Mouse (Mus musculus) right cerebral cortex, postnatal 10 days (tissue): Measurements from ENCODE around the gene Ntng1.
"Not testable (repeated sequence)": the region's sequence is repeated elsewhere in the genome, so short reads cannot be mapped to it uniquely, and the experiment has no call there.

Source experiments
- DNase-seq, 2 experiments: peaks; one replicate each; pipeline ENCODE4 v3.0.0; 2021; ENCODE audit warnings: low spot score in 2 of 2

The Ntng1 gene

DNA sequence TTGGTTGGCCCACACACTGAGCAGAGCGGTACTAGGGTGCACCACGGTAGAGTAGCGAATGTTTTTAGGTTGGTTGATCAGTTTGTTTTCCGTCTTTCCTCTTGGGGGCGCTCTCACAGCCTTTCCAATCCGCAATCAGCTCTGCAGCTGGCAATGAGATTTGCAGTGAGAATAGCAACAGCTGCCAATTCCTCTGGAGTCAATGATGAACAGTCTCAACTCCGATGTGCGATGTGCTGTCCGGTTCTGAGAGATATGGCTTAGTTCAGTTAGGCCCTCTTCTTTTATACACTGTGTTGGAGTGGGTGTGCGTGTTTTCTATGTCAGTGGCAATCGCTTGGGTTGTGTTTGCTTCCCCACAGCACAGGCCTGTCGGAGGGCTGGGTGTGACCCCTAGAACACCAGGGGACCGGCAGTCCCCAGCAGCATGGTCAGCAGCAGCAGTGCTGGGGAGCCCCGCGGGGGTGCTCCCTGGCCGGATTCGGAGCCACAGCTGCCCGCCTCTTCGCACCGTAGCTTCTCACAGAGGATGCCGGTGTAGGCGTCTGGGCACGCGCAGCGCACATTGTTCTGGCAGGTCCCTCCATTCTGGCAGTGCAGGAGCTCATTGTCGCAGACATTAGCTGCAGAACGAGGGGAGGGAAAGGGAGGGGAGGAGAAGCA, 361.4 kb downstream of the Ntng1 start:
- DNase-seq: peak; percentile 81 to 82

GRCm38 (mm10) chr3:109781917-109782288, 361.9 kb downstream of the Ntng1 start:
- DNase-seq: no peak

- DNase-seq: no peak
Measured at GRCm38 (mm10) chr3:109775200-109775599, 368.6 kb downstream of the Ntng1 start.

- DNase-seq: no peak
Measured at GRCm38 (mm10) chr3:109772120-109772519, 371.7 kb downstream of the Ntng1 start.

- no peak for DNase-seq
Measured at GRCm38 (mm10) chr3:109766939-109767338, 376.9 kb downstream of the Ntng1 start.

DNA sequence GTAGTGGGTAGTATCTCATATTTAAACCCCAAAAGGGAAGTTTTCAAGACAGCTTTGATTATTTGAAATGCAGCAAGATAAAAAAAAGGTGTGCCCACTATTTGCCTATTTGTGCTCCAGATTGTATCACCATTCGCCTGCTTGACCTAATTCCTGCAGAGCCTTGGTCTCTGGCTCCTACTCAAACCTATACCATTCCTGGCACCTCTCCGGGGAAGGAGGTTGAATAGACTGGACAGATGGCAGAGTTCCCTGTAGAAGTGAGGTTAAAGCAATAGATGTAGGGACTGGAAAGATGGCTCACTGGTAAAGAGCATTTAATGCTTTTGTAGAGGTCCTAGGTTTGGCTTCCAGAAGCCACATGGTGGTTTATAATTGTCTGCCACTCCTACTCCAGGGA, 378.2 kb downstream of the Ntng1 start:
- no peak for DNase-seq

GRCm38 (mm10) chr3:109765141-109765540, 378.7 kb downstream of the Ntng1 start:
- DNase-seq: no peak

DNA sequence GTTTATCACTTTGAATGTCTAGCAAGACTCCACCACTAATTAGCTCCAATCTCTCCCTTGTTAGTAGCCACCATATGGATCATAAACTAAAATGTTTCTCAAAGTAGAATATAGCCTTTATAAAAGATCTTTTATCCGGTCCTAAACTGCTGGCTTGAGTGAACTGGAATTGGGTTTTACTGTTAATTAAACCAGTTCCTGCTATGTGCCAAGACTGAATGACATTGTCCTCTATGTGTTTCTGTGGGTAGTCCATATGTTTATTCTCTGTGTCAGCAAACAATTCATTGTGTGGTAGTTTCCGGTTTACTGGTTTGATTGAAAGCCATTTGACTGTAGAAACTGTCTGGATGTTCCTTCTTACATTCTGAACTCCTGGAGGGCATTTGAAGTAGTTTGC, 387.4 kb downstream of the Ntng1 start:
- DNase-seq: no peak

DNA sequence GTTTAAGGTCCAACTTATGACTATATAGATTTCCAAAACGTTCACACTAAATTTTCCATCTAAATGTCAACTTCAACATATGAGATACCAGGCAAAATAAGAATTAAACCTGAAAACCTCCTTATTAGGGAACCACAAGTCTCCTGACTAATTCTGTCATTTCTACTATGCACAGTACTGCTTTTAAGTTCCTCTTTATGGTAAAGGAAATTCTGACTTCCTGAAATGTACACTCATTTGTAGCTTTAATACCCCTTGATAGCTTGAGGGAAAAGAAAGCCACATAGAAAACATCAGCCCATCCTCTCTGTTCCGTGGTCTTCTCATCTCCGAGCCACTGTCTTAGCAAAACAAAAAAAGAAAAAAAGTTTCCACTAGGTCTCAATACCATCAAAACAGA, 396.2 kb downstream of the Ntng1 start:
- not testable (repeated sequence) for DNase-seq

DNA sequence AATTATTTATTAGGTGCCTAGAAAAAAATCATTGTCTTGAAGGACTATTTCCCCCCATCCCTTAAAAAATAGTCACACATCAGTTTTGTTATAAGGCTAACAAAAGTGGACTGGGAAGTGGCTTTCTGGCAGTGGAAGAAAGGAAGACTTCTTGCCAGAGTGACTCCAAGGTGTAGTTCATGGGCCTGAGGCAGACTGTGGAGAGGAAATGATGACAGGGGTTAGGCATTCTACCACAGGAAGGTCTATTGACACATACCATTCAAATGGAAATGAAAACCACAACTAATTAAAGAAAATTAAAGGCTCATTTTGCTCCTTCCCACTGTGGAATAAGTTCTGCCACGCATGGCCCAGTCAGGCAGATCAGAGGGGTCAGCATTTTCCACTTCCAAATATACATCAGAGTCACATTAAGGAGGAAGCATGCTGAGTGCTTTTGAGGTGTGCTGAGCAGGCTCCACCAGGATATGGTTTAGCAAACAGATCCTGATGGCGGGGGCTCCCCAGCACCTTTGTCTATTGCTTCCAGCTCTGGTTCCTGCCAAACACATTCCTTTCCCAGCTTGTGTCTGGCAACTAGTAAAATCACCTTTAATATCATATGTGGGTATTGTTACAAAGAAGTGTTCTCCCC, 403.2 kb downstream of the Ntng1 start:
- no peak for DNase-seq

DNA sequence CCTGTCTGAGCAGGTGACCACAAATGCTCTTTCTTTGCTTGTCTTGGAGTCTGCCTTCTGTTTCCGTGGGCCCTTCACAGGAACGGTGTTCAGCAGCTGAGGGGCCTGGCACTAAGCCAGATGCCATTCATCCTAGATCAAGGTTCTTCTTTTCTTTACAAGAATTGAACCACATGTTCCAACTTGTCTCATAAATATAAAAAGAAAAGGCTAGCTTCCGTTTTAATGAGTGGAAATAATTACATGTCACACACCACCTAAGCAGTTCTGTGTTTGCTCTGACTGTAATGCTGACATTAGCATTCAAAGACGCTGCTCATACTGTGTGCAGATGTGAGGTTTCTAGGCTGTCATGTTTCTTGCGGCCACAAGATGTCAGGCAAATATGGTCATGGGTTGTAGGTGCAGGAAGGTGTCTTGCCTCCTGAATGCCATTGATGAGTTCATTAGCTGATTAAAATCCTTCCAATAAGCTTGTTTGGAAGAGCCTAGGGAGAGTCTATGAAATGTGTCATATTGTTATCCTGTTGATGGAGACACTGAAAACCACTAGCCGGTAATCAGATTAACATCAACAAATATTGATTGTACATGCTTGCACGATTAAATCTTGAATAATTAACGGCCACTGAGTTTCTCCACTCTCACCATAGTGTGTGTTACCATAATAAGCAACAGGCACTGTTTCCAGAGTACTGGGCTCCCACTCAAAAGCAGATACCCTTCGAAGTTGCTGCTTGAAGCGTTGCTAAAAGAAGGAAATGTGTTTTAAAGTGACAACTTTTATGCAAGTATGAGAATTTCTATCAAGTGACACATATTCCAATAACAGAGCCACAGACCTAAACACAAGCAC, 411.3 kb downstream of the Ntng1 start:
- peak; percentile 46 to 58 for DNase-seq

GRCm38 (mm10) chr3:109731592-109732230, 412.1 kb downstream of the Ntng1 start:
- peak; percentile 31 to 40 for DNase-seq
